Mouse (Mus musculus) heart, postnatal 0 days (tissue): ENCODE data around the gene Setd3. TPM values are rescaled to one million over a fixed set of nuclear protein-coding genes. Genes with fewer than 3 reads are reported as not detected.

ENCODE experiments used
- ATAC-seq: fragments of 200-750 bp; cut with Nextera tagmentation; 2 replicates; pipeline ENCODE4 v1.8.0; 2017; ENCODE audit warnings: low read depth, moderate number of reproducible peaks, moderate library complexity; ENCODE audit not compliant: insufficient read depth
- DNase-seq: peaks from one replicate; pipeline ENCODE4 v3.0.0-alpha.2; 2016; ENCODE audit warnings: low spot score
- H3K27ac ChIP-seq: fragments of 300-500 bp; sonication (generic); 2 replicates; pipeline ENCODE4 v1.5.1; 2014; ENCODE audit warnings: low read depth, mild to moderate bottlenecking
- H3K27me3 ChIP-seq: fragments of 300-500 bp; sonication (generic); 2 replicates; pipeline ENCODE4 v1.6.1; 2014; ENCODE audit warnings: low read length, mixed read lengths; ENCODE audit not compliant: control insufficient read depth, insufficient read depth
- H3K36me3 ChIP-seq: fragments of 300-500 bp; sonication (generic); replicated peaks from 2 replicates; pipeline ENCODE4 v1.6.1; 2014; ENCODE audit warnings: low read length, mixed read lengths; ENCODE audit not compliant: control insufficient read depth, insufficient read depth
- H3K4me1 ChIP-seq: fragments of 300-500 bp; sonication (generic); 2 replicates; pipeline ENCODE4 v1.6.1; 2014; ENCODE audit warnings: antibody characterized with exemption; ENCODE audit not compliant: control insufficient read depth, insufficient read depth
- H3K4me2 ChIP-seq: fragments of 300-500 bp; sonication (generic); 2 replicates; pipeline ENCODE4 v1.6.1; 2014; ENCODE audit warnings: low read depth, mild to moderate bottlenecking, low read length, moderate library complexity
- H3K4me3 ChIP-seq: fragments of 300-500 bp; sonication (generic); 2 replicates; pipeline ENCODE4 v1.5.1; 2014; ENCODE audit warnings: low read depth, low read length
- H3K9ac ChIP-seq: fragments of 300-500 bp; sonication (generic); replicated peaks from 2 replicates; pipeline ENCODE4 v1.6.1; 2014; ENCODE audit warnings: low read depth, low read length, mixed read lengths
- H3K9me3 ChIP-seq: fragments of 300-500 bp; sonication (generic); replicated peaks from 2 replicates; pipeline ENCODE4 v1.6.1; 2016; ENCODE audit warnings: low read length; ENCODE audit not compliant: control insufficient read depth
- CTCF ChIP-seq: IDR thresholded peaks from 2 replicates; pipeline ENCODE4 v1.5.1; 2016; ENCODE audit warnings: antibody characterized with exemption, control low read depth, low read depth
- EP300 ChIP-seq: IDR thresholded peaks from 2 replicates; pipeline ENCODE4 v1.6.1; 2016; ENCODE audit warnings: antibody characterized with exemption, low read depth
- WGBS: fragments of 180-500 bp; shearing (Covaris S2); extraction: QIAGEN DNeasy Blood & Tissue Kit; methylation state at CpG from one replicate; pipeline ENCODE4 v1.1.7; 2014; 5-methylcytosine and 5-hydroxymethylcytosine counted together
- polyA plus RNA-seq: library from polyadenylated mRNA; unstranded; fragments of >200 nt; fragmentation: Nextera tagmentation; extraction: Ambion mirVana; gene quantifications from 2 replicates; pipeline ENCODE4 v1.2.1, GENCODE M21; 2015
- total RNA-seq: library from RNA; depleted of rRNA; stranded (reverse); fragments of >200 nt; gene quantifications from 2 replicates; pipeline ENCODE4 v1.2.3, GENCODE M21; 2014; ENCODE audit warnings: low replicate concordance

The Setd3 gene
- total and polyA plus RNA-seq, 2 experiments from 2014 or later, result 56.2 to 61.3 TPM

GRCm38 (mm10) chr12:108203895-108204294 lies 24.8 kb upstream of the Setd3 start:
- no peaks in the 10 kb centered on the region for H3K9me3 ChIP-seq
- no peak overlapping the region for H3K9ac ChIP-seq
- TF ChIP-seq EP300 (no peak), CTCF (no peak)
- no peak overlapping the region for H3K4me3 ChIP-seq
- no peak for ATAC-seq
- H3K27ac ChIP-seq, result no peak overlapping the region
- H3K36me3 ChIP-seq, result peaks cover 70% of the 10 kb centered on the region
- no peak overlapping the region for H3K4me2 ChIP-seq
- H3K27me3 ChIP-seq, result no peaks in the 10 kb centered on the region
- H3K4me1 ChIP-seq, result no peaks in the 10 kb centered on the region
- WGBS, result 72% methylated on average over 8 of the region's 8 CpGs
- no peak for DNase-seq

- H3K4me2 ChIP-seq, result no peak overlapping the region
- H3K27ac ChIP-seq, result no peak overlapping the region
- no peaks in the 10 kb centered on the region for H3K27me3 ChIP-seq
- ATAC-seq (no peak), DNase-seq (no peak)
- 79% methylated on average over 1 of the region's 1 CpGs for whole genome bisulfite sequencing
- no peaks in the 10 kb centered on the region for H3K9me3 ChIP-seq
- peaks cover 93% of the 10 kb centered on the region for H3K36me3 ChIP-seq
- H3K9ac ChIP-seq, result no peak overlapping the region
- no peak overlapping the region for H3K4me3 ChIP-seq
- no peaks in the 10 kb centered on the region for H3K4me1 ChIP-seq
- TF ChIP-seq EP300 (no peak), CTCF (no peak)
Measured at GRCm38 (mm10) chr12:108200094-108200493, 21.0 kb upstream of the Setd3 start.

- H3K4me3 ChIP-seq, result no peak overlapping the region
- no peak overlapping the region for H3K27ac ChIP-seq
- H3K36me3 ChIP-seq, result peaks cover 98% of the 10 kb centered on the region
- no peak for ATAC-seq
- H3K4me1 ChIP-seq, result no peaks in the 10 kb centered on the region
- no peak for TF ChIP-seq CTCF
- H3K27me3 ChIP-seq, result no peaks in the 10 kb centered on the region
- H3K9me3 ChIP-seq, result no peaks in the 10 kb centered on the region
- 67% methylated on average over 4 of the region's 4 CpGs for WGBS
- no peak for DNase-seq
- no peak overlapping the region for H3K4me2 ChIP-seq
- no peak overlapping the region for H3K9ac ChIP-seq
Measured at GRCm38 (mm10) chr12:108198447-108198846, 19.3 kb upstream of the Setd3 start.

- H3K9ac ChIP-seq, result no peak overlapping the region
- no peak for TF ChIP-seq EP300
- no peak for TF ChIP-seq CTCF
- H3K4me2 ChIP-seq, result no peak overlapping the region
- no peaks in the 10 kb centered on the region for H3K27me3 ChIP-seq
- no peaks in the 10 kb centered on the region for H3K4me1 ChIP-seq
- ATAC-seq (no peak), DNase-seq (no peak)
- H3K36me3 ChIP-seq, result peaks cover 99% of the 10 kb centered on the region
- no peaks in the 10 kb centered on the region for H3K9me3 ChIP-seq
- no peak overlapping the region for H3K4me3 ChIP-seq
- no peak overlapping the region for H3K27ac ChIP-seq
- 94% methylated on average over 11 of the region's 11 CpGs for WGBS
Measured at GRCm38 (mm10) chr12:108195761-108196160, 16.6 kb upstream of the Setd3 start.

GRCm38 (mm10) chr12:108193878-108194277 lies 14.8 kb upstream of the Setd3 start:
- TF ChIP-seq EP300, result no peak
- TF ChIP-seq CTCF, result no peak

GRCm38 (mm10) chr12:108187541-108188091 lies 8.5 kb upstream of the Setd3 start:
- Histone ChIP-seq H3K4me1 (no peaks in the 10 kb centered on the region), H3K4me2 (no peak overlapping the region), H3K4me3 (no peak overlapping the region), H3K9me3 (no peaks in the 10 kb centered on the region), H3K27me3 (no peaks in the 10 kb centered on the region), H3K9ac (no peak overlapping the region), H3K36me3 (peaks cover 85% of the 10 kb centered on the region), H3K27ac (no peak overlapping the region)
- 92% methylated on average over 6 of the region's 6 CpGs for WGBS
- ATAC-seq, result no peak
- DNase-seq, result no peak
- TF ChIP-seq CTCF, result 0 out of 2 replicates have a peak, but pooled peaks have one; percentile 3
- no peak for TF ChIP-seq EP300

More at GRCm38 (mm10) chr12:108193878-108194277, 14.8 kb upstream of the Setd3 start:
- ATAC-seq (peak; percentile 57), DNase-seq (no peak)
- WGBS, result 55% methylated on average over 5 of the region's 5 CpGs
- no peaks in the 10 kb centered on the region for H3K27me3 ChIP-seq
- H3K4me2 ChIP-seq, result no peak overlapping the region
- no peak overlapping the region for H3K9ac ChIP-seq
- peaks cover 96% of the 10 kb centered on the region for H3K36me3 ChIP-seq
- no peaks in the 10 kb centered on the region for H3K4me1 ChIP-seq
- H3K4me3 ChIP-seq, result no peak overlapping the region
- peak overlapping the region; percentile 50 for H3K27ac ChIP-seq
- no peaks in the 10 kb centered on the region for H3K9me3 ChIP-seq
